Mouse (Mus musculus) midbrain, embryonic 13.5 days (tissue): ENCODE measurements around the gene Exd1. TPM values are rescaled to one million over a fixed set of nuclear protein-coding genes. Genes with fewer than 3 reads are reported as not detected.

ENCODE experiments used
- ATAC-seq: fragments of 200-750 bp; cut with Nextera tagmentation; 2 replicates; pipeline ENCODE4 v1.8.0; 2017; ENCODE audit warnings: mild to moderate bottlenecking, moderate TSS enrichment, moderate library complexity
- H3K27ac ChIP-seq: fragments of 300-500 bp; sonication (generic); 2 replicates; pipeline ENCODE4 v1.5.1; 2015; ENCODE audit warnings: inconsistent platforms, mild to moderate bottlenecking, moderate library complexity
- H3K27me3 ChIP-seq: fragments of 300-500 bp; sonication (generic); 2 replicates; pipeline ENCODE4 v1.6.1; 2015; ENCODE audit warnings: mild to moderate bottlenecking, inconsistent platforms
- H3K36me3 ChIP-seq: fragments of 300-500 bp; sonication (generic); 2 replicates; pipeline ENCODE4 v1.6.1; 2015; ENCODE audit warnings: mild to moderate bottlenecking, inconsistent platforms
- H3K4me1 ChIP-seq: fragments of 300-500 bp; sonication (generic); replicated peaks from 2 replicates; pipeline ENCODE4 v1.6.1; 2015; ENCODE audit warnings: inconsistent platforms
- H3K4me2 ChIP-seq: fragments of 300-500 bp; sonication (generic); replicated peaks from 2 replicates; pipeline ENCODE4 v1.6.1; 2015; ENCODE audit warnings: moderate library complexity, mild to moderate bottlenecking, inconsistent platforms
- H3K4me3 ChIP-seq: fragments of 300-500 bp; sonication (generic); replicated peaks from 2 replicates; pipeline ENCODE4 v1.5.1; 2015; ENCODE audit warnings: mild to moderate bottlenecking, inconsistent platforms
- H3K9ac ChIP-seq: fragments of 300-500 bp; sonication (generic); replicated peaks from 2 replicates; pipeline ENCODE4 v1.6.1; 2015; ENCODE audit warnings: mild to moderate bottlenecking, inconsistent platforms
- H3K9me3 ChIP-seq: fragments of 300-500 bp; sonication (generic); 2 replicates; pipeline ENCODE4 v1.6.1; 2016; ENCODE audit warnings: mild to moderate bottlenecking, inconsistent platforms
- WGBS: fragments of 180-500 bp; shearing (Covaris S2); methylation state at CpG from one replicate; pipeline ENCODE4 v1.1.7; 2015; 5-methylcytosine and 5-hydroxymethylcytosine counted together
- polyA plus RNA-seq: library from polyadenylated mRNA; unstranded; fragments of >200 nt; fragmentation: Nextera tagmentation; extraction: Ambion mirVana; gene quantifications from 2 replicates; pipeline ENCODE4 v1.2.1, GENCODE M21; 2015

The Exd1 gene
- polyA plus RNA-seq, 1 experiment from 2014 or later, result 0.42 TPM

DNA sequence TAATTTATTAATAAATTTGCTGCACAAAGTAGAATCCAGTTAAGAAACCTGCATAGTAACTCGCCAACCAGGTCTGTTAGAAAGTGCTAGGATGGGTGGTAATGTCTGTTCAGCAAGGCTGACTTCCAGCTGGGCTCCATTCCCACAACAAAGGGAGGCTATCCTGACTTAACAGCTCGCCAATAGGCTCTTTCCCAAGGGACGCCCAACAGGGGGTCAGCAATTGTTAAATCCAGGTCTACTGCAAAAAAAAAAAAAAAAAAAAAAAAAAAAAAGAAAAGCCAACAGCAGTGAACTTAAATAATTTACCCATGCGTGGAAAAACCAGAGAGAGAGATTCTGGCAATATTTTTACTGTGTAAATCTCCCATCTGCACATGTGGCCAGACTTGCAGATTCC is 60.9 kb downstream of the Exd1 start:
- 4% methylated on average over 4 of the region's 4 CpGs for WGBS
- no peak overlapping the region for H3K27ac ChIP-seq
- ATAC-seq, result no peak
- no peak overlapping the region for H3K9ac ChIP-seq
- no peaks in the 10 kb centered on the region for H3K36me3 ChIP-seq
- H3K4me3 ChIP-seq, result no peak overlapping the region
- no peak overlapping the region for H3K4me2 ChIP-seq
- no peaks in the 10 kb centered on the region for H3K9me3 ChIP-seq
- H3K27me3 ChIP-seq, result no peaks in the 10 kb centered on the region
- no peaks in the 10 kb centered on the region for H3K4me1 ChIP-seq

DNA sequence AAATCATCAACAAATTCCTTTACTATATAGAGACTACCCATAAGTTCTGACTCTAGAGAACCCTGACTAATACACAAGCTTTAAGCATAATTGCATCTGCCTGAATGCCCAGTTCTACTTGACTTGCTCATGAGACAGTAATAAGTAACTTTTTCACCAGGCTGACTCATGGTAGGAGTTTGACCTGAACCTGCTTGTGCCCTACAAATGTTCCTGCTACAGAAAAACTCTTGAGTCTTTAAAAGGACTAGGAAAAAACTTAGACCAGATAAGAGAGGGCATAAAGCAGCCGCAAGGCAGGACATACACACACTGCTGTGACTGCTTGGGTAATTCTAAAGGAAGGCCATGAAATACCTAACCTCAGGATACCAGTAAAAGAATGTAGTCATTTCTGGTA is 65.1 kb downstream of the Exd1 start:
- Histone ChIP-seq H3K27ac (no peak overlapping the region), H3K4me2 (no peak overlapping the region), H3K27me3 (no peaks in the 10 kb centered on the region), H3K4me1 (peaks cover 10% of the 10 kb centered on the region), H3K9ac (no peak overlapping the region), H3K36me3 (no peaks in the 10 kb centered on the region), H3K9me3 (no peaks in the 10 kb centered on the region), H3K4me3 (no peak overlapping the region)
- 90% methylated on average over 1 of the region's 1 CpGs for WGBS
- ATAC-seq, result no peak

DNA sequence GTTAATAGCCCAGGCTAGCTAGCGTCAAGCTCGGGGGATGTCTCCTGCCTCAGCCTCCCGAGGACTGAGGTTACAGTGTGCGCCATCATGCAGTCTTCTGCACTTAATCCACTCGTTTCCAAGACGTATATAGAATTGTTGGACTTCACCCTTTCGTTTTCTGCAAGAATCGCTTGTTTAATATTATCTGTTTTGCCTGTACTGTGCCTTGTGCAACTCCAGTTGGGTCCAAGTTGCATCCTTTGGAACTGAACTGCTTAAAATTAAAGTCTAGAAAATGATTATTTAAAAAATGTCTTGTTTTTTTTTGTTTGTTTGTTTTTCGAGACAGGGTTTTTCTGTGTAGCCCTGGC is 69.1 kb downstream of the Exd1 start:
- H3K27me3 ChIP-seq, result no peaks in the 10 kb centered on the region
- no peaks in the 10 kb centered on the region for H3K9me3 ChIP-seq
- H3K4me2 ChIP-seq, result peak overlapping the region; percentile 88
- peaks cover 32% of the 10 kb centered on the region for H3K4me1 ChIP-seq
- no peak for ATAC-seq
- peak overlapping the region; percentile 83 for H3K9ac ChIP-seq
- 14% methylated on average over 9 of the region's 9 CpGs for WGBS
- H3K36me3 ChIP-seq, result no peaks in the 10 kb centered on the region
- peak overlapping the region; percentile 97 for H3K27ac ChIP-seq
- peak overlapping the region; percentile 93 for H3K4me3 ChIP-seq

DNA sequence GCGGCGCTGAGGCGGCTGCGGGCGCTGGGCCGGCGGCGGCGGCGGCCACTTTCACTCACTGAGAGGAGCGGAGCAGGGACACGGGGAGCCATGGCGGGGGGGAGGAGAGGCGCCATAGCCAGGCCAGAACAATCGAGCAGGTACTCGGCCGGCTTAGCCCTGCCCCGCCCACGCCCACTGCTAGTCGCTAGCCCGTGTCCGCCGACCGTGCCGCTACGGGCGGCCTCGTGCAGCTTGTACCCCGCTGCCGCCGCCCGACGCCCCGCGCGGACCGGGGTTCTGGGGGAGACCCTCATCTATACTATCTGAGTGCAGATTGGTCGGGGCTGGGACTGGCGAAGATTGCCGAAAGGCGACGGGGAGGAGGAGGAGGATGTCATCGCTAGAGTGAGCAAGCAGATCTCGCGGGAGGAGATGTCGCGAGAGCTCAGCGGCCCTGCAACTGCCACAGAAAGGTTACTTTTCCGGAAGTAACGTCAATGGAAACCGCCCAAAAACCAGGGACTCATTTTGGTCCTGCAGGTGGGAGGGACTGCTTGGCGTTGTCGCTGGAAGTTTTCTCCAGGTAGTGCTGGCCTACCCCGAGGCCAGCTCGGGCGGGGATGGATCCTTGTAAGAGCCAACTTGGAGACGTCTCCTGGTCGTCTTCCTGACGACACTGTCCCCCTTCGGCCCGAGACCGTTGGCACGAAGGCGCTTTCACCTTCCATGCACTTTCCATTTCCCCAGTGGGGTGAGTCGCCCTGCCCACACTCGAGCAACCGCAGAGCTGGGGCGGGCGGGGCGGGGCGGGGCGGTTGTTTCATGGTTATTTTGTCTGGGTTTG is 69.6 kb downstream of the Exd1 start, which contains the start of gene Ino80:
TSS of gene Ino80 (minus strand) at position 117 of the 826 bp plus-strand sequence.
- H3K27me3 ChIP-seq, result no peaks in the 10 kb centered on the region
- peak within 1 kb of the TSS; percentile 94 for H3K9ac ChIP-seq
- under 1% methylated on average over 63 of the region's 72 CpGs for whole genome bisulfite sequencing
- no peaks in the 10 kb centered on the region for H3K36me3 ChIP-seq
- peak within 1 kb of the TSS; percentile 88 for H3K4me2 ChIP-seq
- peaks cover 32% of the 10 kb centered on the region for H3K4me1 ChIP-seq
- no peaks in the 10 kb centered on the region for H3K9me3 ChIP-seq
- peak within 1 kb of the TSS; percentile 97 for H3K27ac ChIP-seq
- peak; percentile 96 for ATAC-seq
- H3K4me3 ChIP-seq, result peak within 1 kb of the TSS; percentile 93

DNA sequence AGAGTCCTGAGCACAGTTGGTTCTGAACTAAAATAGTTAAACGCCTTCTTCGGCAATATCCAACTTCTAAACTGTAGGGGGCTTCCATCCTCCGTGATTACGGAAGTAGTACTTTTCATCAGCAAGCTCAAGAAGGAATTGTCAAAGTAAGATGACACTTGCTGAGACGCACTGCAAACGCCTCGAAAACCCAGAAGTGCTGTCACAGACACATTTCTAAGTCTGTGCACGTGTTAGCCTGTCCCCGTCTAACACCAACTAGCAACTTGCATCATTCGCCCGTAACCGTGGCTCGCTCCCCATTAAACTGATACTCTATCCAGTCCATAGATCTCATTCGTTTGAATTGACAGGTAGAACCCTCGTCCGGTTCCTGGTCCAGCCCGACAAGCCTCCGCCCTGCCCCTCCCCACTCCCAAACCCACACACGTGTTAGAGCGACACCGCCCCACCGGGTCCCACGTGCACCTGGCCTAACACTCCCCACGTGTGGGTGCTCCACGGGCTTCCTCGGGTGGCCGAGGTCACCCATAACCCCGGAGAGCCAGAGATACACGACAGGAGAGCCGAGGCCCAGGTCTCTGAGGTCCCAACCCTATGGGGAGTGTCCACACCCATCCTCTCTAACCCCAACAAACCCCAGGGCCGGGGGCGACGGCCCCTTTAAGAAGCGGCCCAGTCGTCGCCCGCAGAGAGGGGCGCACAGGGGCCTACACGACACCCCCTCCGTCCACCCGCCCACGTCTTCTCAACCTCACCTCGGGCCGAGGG is 70.6 kb downstream of the Exd1 start:
- H3K36me3 ChIP-seq, result 0 out of 2 replicates have a peak, but pooled peaks cover 2% of the 10 kb centered on the region
- peaks cover 32% of the 10 kb centered on the region for H3K4me1 ChIP-seq
- peak overlapping the region; percentile 94 for H3K9ac ChIP-seq
- H3K27ac ChIP-seq, result peak overlapping the region; percentile 97
- WGBS, result under 1% methylated on average over 40 of the region's 44 CpGs
- peak overlapping the region; percentile 93 for H3K4me3 ChIP-seq
- H3K27me3 ChIP-seq, result no peaks in the 10 kb centered on the region
- H3K9me3 ChIP-seq, result no peaks in the 10 kb centered on the region
- peak overlapping the region; percentile 88 for H3K4me2 ChIP-seq
- peak; percentile 81 for ATAC-seq

DNA sequence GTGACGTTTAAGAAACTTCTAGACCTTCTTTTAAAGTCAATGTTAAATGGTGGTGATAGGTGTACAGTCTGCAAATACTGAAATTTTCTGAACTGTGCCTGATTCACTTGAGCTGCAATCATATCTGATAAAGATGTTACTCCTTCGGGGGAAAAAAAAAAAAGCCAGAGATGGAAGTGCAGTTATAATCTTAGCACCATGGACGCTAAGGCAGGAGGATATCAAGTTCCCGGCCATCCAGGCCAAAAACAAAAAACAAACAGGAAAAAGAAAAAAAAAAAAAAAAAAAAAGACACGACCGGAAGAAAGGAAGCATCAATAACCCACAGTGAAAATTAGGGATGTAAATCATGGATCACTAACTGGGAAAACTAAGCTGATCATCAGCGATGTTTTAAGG is 71.3 kb downstream of the Exd1 start:
- peaks cover 32% of the 10 kb centered on the region for H3K4me1 ChIP-seq
- 0 out of 2 replicates have a peak, but pooled peaks cover 2% of the 10 kb centered on the region for H3K36me3 ChIP-seq
- H3K27me3 ChIP-seq, result no peaks in the 10 kb centered on the region
- WGBS, result 31% methylated on average over 7 of the region's 7 CpGs
- no peaks in the 10 kb centered on the region for H3K9me3 ChIP-seq
- H3K9ac ChIP-seq, result peak overlapping the region; percentile 94
- no peak for ATAC-seq
- no peak overlapping the region for H3K27ac ChIP-seq
- peak overlapping the region; percentile 93 for H3K4me3 ChIP-seq
- peak overlapping the region; percentile 88 for H3K4me2 ChIP-seq

Other genes starting within 250 kb of the Exd1 start
- 5.4 and 5.9 TPM in 2 replicates for gene Dll4, start 221.8 kb downstream of the Exd1 start, polyA plus RNA-seq
- 4.0 and 4.3 TPM in 2 replicates for gene Chac1, start 196.4 kb downstream of the Exd1 start, polyA plus RNA-seq
- 3.7 and 4.2 TPM in 2 replicates for gene Ino80, start 69.9 kb downstream of the Exd1 start, polyA plus RNA-seq
- 61.2 and 63.4 TPM in 2 replicates for gene Chp1, start 70 bp upstream of the Exd1 start, polyA plus RNA-seq
- gene Nusap1, start 70.7 kb upstream of the Exd1 start, polyA plus RNA-seq, result 35.7 and 36.4 TPM in 2 replicates
- gene Oip5, start 70.8 kb upstream of the Exd1 start, polyA plus RNA-seq, result 12.6 and 13.5 TPM in 2 replicates
- gene Ndufaf1, start 115.2 kb upstream of the Exd1 start, polyA plus RNA-seq, result 40.8 and 41.2 TPM in 2 replicates
- gene Rtf1, start 127.4 kb upstream of the Exd1 start, polyA plus RNA-seq, result 64.4 and 69.8 TPM in 2 replicates
- 0.52 TPM in 1 of 2 replicates, not detected in the other for gene Itpka, start 194.7 kb upstream of the Exd1 start, polyA plus RNA-seq
- gene Ltk, start 212.8 kb upstream of the Exd1 start, polyA plus RNA-seq, result 0.55 and 0.65 TPM in 2 replicates
- 25.1 and 26.8 TPM in 2 replicates for gene Rpap1, start 239.9 kb upstream of the Exd1 start, polyA plus RNA-seq